Mouse (Mus musculus): ENCODE results near the gene Ehmt2. TPM values are rescaled to one million over a fixed set of nuclear protein-coding genes. Genes with fewer than 3 reads are reported as not detected.

The Ehmt2 gene
- 38.7 TPM for polyA plus RNA-seq (2017; shearing (Covaris generic))

DNA sequence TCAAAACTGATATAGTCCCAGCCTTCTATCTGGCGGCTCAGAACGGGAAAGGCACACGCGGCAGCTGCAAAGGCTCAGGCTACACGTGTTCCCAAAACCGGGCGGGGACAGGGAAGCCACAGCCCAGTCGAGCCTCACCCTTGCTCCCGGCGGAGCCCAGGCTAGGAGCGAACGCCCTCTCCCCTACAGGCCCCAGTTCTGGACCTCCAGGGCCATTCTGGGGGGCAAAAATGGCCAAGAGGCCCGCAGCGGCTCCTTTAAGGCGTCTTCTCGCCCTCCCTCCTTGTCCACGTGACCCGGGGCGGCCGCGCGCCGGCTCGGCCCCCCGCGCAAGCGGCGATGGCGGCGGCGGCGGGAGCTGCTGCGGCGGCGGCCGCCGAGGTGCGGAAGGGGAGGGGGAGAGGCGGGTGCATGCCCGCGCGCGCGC lies at the start of gene Ehmt2, which contains the start of gene C2:
Ehmt2 (plus strand) TSS at position 310 of the 427 bp plus-strand sequence.
C2 (minus strand) TSS at position 106 of the 427 bp plus-strand sequence.

DNA sequence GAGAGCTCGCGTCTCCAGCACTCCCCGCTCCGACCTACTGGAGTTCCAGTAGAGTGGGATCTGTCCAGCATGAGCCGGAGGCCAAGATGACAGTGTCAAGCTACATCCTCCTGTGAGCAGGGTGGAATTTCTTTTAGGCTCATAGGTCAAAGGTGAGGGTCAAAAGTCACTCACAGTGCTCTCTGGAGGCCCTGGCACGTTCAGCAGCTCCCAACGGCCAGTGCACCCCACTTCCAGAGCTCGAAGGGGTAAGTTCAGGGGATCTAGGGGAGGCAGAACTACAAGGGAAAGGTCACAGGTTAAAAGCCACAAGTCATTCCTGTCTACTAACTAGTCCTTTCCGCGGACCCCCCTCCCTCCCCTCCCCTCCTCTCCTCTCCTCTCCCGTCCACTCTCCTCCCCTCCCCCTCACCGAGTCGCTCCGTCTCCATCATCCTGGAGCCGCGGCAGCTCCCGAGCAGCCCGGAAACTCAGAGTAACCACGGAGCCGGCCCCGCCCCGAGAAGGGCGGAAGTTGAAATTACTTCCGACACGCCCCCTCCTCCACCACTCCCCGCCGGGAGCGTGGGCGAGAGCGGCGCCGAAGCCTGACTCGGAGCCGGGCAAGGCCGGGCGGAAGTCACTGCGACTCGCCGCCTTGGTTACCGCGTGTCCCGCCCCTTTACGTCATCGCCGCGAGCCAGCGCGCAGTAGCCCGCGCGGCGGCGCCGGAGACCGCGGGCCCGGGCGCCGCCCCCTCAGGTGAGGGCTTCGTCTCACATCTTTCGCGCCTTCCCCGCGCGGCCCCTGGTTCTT lies 48.4 kb upstream of the Ehmt2 start, which contains the start of the genes Skiv2l and Nelfe:
Skiv2l (minus strand) TSS at position 489 of the 795 bp plus-strand sequence.
Nelfe (plus strand) TSS at position 670 of the 795 bp plus-strand sequence.

DNA sequence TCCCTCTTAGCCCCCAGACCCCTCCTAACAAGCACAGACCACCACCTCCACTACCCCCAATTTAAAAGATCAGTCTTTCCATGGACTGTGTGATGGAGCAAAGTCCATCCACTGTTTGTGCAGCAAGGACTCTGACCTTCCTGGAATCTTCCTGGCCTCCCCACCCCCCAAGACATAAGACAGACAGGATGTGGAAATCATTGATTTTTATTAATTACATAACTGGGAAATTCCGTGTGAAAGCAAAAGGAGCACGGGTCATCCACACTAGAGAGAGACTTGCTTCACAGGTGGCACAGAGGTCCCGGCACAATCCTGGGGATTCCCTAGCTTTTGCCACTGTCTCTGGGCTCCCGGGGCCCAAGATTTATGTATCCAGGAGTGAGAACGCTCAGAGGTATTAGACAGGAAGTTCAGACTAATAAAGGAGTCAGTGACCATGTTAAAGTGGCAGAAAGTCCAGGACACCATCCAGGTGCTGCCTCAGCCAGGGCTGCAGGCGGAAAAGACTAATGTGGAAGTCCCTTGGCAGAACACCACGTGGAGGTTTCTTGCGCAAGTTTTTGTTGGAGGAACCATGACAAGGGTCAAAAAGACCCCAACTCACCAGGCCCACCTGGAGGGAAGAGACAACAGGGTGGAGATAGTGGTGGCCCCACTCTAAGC lies 35.7 kb upstream of the Ehmt2 start, which contains the start of gene Cfb:
Cfb (minus strand) TSS at position 103 of the 666 bp plus-strand sequence.

DNA sequence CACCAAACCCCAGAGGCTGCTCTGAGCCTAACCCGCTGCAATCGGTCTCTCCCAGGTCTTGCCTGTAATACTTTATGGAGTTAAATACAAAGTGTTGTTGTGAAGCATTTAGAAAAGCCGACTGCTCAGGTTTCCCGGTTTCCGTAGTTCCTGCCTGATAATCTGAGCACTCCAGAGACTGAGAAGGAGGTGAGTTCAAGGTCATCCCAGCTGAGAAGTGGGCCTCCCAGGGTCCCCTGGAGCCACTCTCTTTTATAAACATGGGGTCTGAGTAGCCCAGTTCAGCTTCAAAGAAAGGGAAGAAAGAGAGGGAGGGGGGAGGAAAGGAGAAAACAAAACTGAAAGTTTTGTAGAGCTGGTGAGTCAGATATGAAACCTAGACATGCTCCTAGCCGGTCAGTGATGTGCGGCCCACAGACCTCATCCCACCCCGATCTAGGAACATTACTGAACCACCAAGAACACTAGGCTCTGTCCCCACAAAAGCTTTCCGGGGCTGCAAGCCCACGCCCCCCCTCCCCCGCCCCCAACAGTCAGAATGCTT lies 18.9 kb upstream of the Ehmt2 start, which contains the start of gene Zbtb12:
Zbtb12 (plus strand) TSS at position 148 of the 544 bp plus-strand sequence.

DNA sequence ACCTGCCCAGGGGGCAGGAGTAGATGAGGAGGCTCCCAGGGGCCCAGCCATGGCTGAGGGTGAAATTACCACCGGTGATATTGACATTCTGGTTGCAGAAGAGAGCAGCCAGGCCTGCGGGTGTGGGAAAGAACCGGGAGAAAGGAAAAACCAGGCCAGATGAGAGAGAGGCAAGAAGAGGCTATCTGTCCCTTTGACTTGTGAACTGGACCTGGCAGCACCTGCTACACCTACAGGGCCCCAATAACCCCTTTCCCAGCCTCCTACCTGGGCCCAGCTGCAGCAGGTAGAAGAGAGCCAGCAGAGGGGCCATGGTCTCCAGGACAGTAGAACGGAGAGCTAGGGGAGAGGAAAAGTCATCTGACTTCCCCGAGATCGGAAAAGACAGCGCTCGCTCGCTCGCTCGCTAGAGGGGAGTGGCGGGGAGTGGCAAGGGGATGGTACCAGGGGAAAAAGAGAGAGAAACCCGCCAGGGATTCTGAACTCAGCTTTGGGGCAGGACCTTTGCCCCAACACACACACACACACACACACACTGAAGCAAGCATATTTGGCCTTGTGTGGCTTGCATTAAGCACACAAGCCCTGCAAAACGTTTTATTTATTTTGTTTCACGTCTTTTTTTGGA lies 16.5 kb upstream of the Ehmt2 start, which contains the start of gene Gm20547:
Gm20547 (minus strand) TSS at position 360 of the 628 bp plus-strand sequence.

DNA sequence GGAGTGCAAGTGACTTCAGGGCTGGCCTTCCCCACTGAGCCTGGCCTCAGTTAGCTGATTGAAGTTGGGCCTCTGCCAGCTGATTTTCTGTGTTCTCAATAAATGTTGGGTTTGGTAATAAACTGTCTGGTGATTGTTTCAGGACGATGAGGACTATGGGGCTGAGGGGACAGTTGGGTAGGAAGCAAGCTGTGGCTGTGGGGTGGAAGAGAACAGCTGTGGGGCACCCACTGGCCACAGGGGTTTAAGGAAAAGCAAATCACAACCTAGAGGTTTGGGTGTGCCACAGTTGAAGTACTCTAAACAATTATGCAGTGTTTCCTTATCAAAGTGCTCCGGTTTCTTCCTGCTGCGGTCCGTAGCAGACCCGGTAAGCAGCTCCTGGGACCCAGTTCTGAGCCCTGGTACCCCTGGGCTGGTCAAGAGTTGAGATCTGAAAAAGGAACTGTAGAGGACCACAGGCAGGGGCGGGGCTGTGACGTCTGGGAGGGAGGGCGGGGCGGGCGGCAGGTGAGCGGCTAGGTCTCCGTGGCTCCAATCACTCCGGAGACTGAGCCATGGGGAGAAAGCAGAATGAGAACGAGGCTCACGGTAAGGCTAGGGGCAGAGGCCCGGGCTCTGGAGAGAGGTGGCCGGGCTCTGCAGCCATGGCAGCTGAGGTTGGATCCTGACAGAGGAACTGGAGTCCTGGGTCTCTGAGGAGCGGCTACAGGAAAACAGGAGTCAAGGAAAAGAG lies 15.8 kb downstream of the Ehmt2 start, which contains the start of gene Slc44a4:
Slc44a4 (plus strand) TSS at position 537 of the 736 bp plus-strand sequence.

DNA sequence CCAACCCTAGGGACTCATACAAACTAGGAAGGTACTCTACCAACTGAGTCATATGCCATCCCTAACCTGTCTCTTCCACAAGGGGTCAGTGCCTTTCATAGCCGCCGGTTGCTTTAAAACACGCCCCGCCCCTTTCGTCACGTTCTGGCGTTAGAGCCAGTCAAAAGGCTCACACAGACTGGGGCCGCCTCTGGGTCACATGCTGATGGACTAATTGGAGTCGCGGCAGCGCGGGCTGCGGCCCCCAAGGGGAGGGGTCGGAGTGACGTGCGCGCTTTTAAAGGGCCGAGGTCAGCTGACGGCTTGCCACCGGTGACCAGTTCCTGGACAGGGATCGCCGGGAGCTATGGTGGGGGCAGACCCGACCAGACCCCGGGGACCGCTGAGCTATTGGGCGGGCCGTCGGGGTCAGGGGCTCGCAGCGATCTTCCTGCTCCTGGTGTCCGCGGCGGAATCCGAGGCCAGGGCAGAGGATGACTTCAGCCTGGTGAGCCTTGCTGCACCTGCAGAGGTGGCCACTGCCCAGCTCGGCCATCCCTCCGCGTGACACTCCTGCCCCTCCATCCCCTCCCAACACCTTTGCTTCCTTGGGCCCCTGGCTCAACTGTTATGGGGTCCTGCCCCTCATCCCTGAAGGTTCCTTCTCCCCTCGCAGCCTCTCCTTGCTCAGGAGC lies 32.9 kb downstream of the Ehmt2 start, which contains the start of gene Neu1:
Neu1 (plus strand) TSS at position 193 of the 674 bp plus-strand sequence.

DNA sequence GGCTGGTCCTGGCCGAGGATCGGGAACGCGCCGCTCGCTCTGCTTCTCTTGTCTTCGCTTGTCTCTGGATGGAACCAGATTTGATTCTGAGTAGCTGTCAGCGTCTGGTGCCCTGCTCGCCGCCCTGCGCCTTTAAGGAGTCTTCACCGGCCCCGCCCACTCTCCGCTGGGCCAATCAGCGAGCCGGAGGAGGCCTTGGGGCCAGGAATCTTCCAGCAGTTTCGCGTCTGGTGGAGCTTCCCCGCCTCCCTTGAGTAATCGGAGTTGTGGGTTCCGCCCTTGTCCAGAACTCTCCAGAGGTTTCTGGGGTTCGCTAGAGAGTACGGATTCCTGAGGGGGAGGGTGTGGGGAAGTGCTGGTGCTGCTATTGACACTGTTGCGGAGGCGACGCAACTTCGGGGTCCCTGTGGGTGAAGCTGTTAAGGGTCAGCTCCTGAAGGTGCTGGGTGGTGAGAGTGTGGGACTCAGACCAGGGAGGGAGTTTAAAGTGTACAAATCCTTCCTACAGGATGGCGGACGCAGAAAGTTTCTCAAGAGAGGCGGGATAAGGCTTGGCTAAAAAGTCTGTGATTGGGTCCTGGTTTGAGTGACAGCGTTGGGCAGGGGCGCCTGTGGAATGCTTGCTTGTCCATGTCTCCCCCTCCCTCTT lies 61.0 kb downstream of the Ehmt2 start, which contains the start of gene Hspa1b:
Hspa1b (minus strand) TSS at position 109 of the 649 bp plus-strand sequence.

Other genes starting within 250 kb of the Ehmt2 start
- gene Tnxb, start 227.9 kb upstream of the Ehmt2 start, polyA plus RNA-seq (2017; shearing (Covaris generic)) = not detected
- 0.12 TPM for gene C4b, start 154.6 kb upstream of the Ehmt2 start, polyA plus RNA-seq (2017; shearing (Covaris generic))
- not detected for gene Cyp21a1, start 93.9 kb upstream of the Ehmt2 start, polyA plus RNA-seq (2017; shearing (Covaris generic))
- gene Stk19, start 61.5 kb upstream of the Ehmt2 start, polyA plus RNA-seq (2017; shearing (Covaris generic)) = 38.5 TPM
- gene Dxo, start 61.5 kb upstream of the Ehmt2 start, polyA plus RNA-seq (2017; shearing (Covaris generic)) = 73.8 TPM
- 150 TPM for gene Skiv2l, start 48.3 kb upstream of the Ehmt2 start, polyA plus RNA-seq (2017; shearing (Covaris generic))
- gene Nelfe, start 48.1 kb upstream of the Ehmt2 start, polyA plus RNA-seq (2017; shearing (Covaris generic)) = 41.3 TPM
- 1.3 TPM for gene Cfb, start 36.0 kb upstream of the Ehmt2 start, polyA plus RNA-seq (2017; shearing (Covaris generic))
- 0.64 TPM for gene Zbtb12, start 19.0 kb upstream of the Ehmt2 start, polyA plus RNA-seq (2017; shearing (Covaris generic))
- not detected for gene Gm20547, start 16.4 kb upstream of the Ehmt2 start, polyA plus RNA-seq (2017; shearing (Covaris generic))
- 2.3 TPM for gene C2, start 204 bp upstream of the Ehmt2 start, polyA plus RNA-seq (2017; shearing (Covaris generic))
- gene Slc44a4, start 16.0 kb downstream of the Ehmt2 start, polyA plus RNA-seq (2017; shearing (Covaris generic)) = not detected
- 85.9 TPM for gene Neu1, start 32.8 kb downstream of the Ehmt2 start, polyA plus RNA-seq (2017; shearing (Covaris generic))
- gene Hspa1b, start 60.8 kb downstream of the Ehmt2 start, polyA plus RNA-seq (2017; shearing (Covaris generic)) = 54.2 TPM
- 2.7 TPM for gene Gm20481, start 71.4 kb downstream of the Ehmt2 start, polyA plus RNA-seq (2017; shearing (Covaris generic))
- gene Hspa1a, start 73.7 kb downstream of the Ehmt2 start, polyA plus RNA-seq (2017; shearing (Covaris generic)) = 13.2 TPM
- 0.17 TPM for gene Hspa1l, start 74.2 kb downstream of the Ehmt2 start, polyA plus RNA-seq (2017; shearing (Covaris generic))
- gene Lsm2, start 83.4 kb downstream of the Ehmt2 start, polyA plus RNA-seq (2017; shearing (Covaris generic)) = 55.0 TPM
- 187 TPM for gene Vars, start 102.5 kb downstream of the Ehmt2 start, polyA plus RNA-seq (2017; shearing (Covaris generic))
- gene Vwa7, start 118.1 kb downstream of the Ehmt2 start, polyA plus RNA-seq (2017; shearing (Covaris generic)) = 0.33 TPM
- 0.82 TPM for gene Sapcd1, start 129.5 kb downstream of the Ehmt2 start, polyA plus RNA-seq (2017; shearing (Covaris generic))
- 1.5 TPM for gene Msh5, start 148.3 kb downstream of the Ehmt2 start, polyA plus RNA-seq (2017; shearing (Covaris generic))
- gene Clic1, start 151.5 kb downstream of the Ehmt2 start, polyA plus RNA-seq (2017; shearing (Covaris generic)) = 661 TPM
- gene Ddah2, start 160.6 kb downstream of the Ehmt2 start, polyA plus RNA-seq (2017; shearing (Covaris generic)) = 2.2 TPM
- gene Ly6g6c, start 166.9 kb downstream of the Ehmt2 start, polyA plus RNA-seq (2017; shearing (Covaris generic)) = not detected
- gene Mpig6b, start 167.7 kb downstream of the Ehmt2 start, polyA plus RNA-seq (2017; shearing (Covaris generic)) = not detected
- not detected for gene Ly6g6e, start 178.4 kb downstream of the Ehmt2 start, polyA plus RNA-seq (2017; shearing (Covaris generic))
- gene Ly6g6d, start 179.6 kb downstream of the Ehmt2 start, polyA plus RNA-seq (2017; shearing (Covaris generic)) = not detected
- gene Ly6g6f, start 187.1 kb downstream of the Ehmt2 start, polyA plus RNA-seq (2017; shearing (Covaris generic)) = not detected
- gene Abhd16a, start 190.8 kb downstream of the Ehmt2 start, polyA plus RNA-seq (2017; shearing (Covaris generic)) = 65.7 TPM
- gene Ly6g5c, start 209.8 kb downstream of the Ehmt2 start, polyA plus RNA-seq (2017; shearing (Covaris generic)) = not detected
- gene Ly6g5b, start 217.0 kb downstream of the Ehmt2 start, polyA plus RNA-seq (2017; shearing (Covaris generic)) = 3.8 TPM
- 58.5 TPM for gene Gpank1, start 223.0 kb downstream of the Ehmt2 start, polyA plus RNA-seq (2017; shearing (Covaris generic))
- 341 TPM for gene Csnk2b, start 223.6 kb downstream of the Ehmt2 start, polyA plus RNA-seq (2017; shearing (Covaris generic))
- gene D17H6S53E, start 227.9 kb downstream of the Ehmt2 start, polyA plus RNA-seq (2017; shearing (Covaris generic)) = 5.3 TPM
- not detected for gene Apom, start 233.6 kb downstream of the Ehmt2 start, polyA plus RNA-seq (2017; shearing (Covaris generic))
- 48.8 TPM for gene Bag6, start 236.7 kb downstream of the Ehmt2 start, polyA plus RNA-seq (2017; shearing (Covaris generic))